Mouse (Mus musculus) liver, embryonic 14.5 days (tissue): ENCODE measurements at regions not wholly inside any gene's neighbourhood (a gene's known extent, or its start where the extent isn't known, plus 50 kb on each side); places are given as distances from the start of the nearest gene placed in this dataset.

ENCODE experiments used
- CTCF ChIP-seq: IDR thresholded peaks from 2 replicates; pipeline ENCODE4 v1.5.1; 2016; ENCODE audit warnings: antibody characterized with exemption, low read depth, control low read depth
- EP300 ChIP-seq: IDR thresholded peaks from 2 replicates; pipeline ENCODE4 v1.6.1; 2016; ENCODE audit warnings: antibody characterized with exemption, low read depth

DNA sequence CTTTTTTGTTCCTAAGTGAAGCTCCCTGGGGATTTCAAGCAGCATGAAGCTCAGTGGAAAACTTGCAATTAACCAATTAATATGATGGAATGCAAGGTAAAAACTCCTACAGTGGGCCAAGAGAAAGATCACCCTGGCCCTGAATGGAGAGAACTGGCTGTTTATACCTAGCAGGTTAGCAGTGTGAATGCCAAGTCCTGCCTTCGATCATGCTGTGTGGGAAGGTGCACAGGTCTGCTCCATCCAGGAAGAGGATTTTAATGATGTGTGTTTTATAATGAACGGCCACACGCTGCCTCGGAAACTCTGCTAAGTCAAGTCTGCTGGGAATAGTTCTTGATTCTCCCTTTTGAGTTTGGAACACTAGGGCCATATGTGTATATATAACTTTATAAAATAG lies 85.6 kb upstream of the Slco3a1 start:
- TF ChIP-seq EP300 = no peak
- no peak for TF ChIP-seq CTCF
